Mouse (Mus musculus): ENCODE results near the gene Plcb4.

DNA sequence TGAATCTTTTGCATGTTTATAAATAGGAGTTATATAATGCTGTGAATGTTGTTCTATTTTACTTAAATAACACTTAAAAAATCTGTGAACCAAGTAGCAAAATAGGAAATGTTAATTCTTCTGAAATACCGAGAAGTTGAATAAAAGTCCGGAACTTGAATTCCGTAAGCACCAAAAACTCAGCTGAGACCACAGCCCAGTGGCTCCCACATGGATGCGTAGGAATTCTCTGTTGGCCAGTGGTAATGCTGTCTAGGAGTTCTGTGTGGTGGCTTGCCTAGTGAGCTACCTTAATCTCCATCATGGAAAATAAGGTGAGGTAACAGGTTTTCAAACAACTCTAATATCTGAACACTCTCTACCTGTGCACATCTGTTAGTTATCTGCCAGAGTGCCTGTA is 312.1 kb downstream of the Plcb4 start:
- TF ChIP-seq CTCF (IDR thresholded peaks at IDR 0.05; ENCODE audit: borderline replicate concordance, control insufficient read depth, extremely low read depth, insufficient read depth, low read length, poor library complexity) (no peak), POLR2A (IDR thresholded peaks at IDR 0.05; ENCODE audit: control insufficient read depth, extremely low read depth, insufficient read depth, low read length, poor library complexity) (no peak)

All from thymus, adult 2 months (tissue).